Mouse (Mus musculus) heart, postnatal 0 days (tissue): ENCODE results near the gene Carmil1. TPM values are rescaled to one million over a fixed set of nuclear protein-coding genes. Genes with fewer than 3 reads are reported as not detected.

Source experiments
- ATAC-seq: fragments of 200-750 bp; cut with Nextera tagmentation; 2 replicates; pipeline ENCODE4 v1.8.0; 2017; ENCODE audit warnings: low read depth, moderate number of reproducible peaks, moderate library complexity; ENCODE audit not compliant: insufficient read depth
- DNase-seq: peaks from one replicate; pipeline ENCODE4 v3.0.0-alpha.2; 2016; ENCODE audit warnings: low spot score
- H3K27ac ChIP-seq: fragments of 300-500 bp; sonication (generic); 2 replicates; pipeline ENCODE4 v1.5.1; 2014; ENCODE audit warnings: low read depth, mild to moderate bottlenecking
- H3K27me3 ChIP-seq: fragments of 300-500 bp; sonication (generic); 2 replicates; pipeline ENCODE4 v1.6.1; 2014; ENCODE audit warnings: low read length, mixed read lengths; ENCODE audit not compliant: control insufficient read depth, insufficient read depth
- H3K36me3 ChIP-seq: fragments of 300-500 bp; sonication (generic); replicated peaks from 2 replicates; pipeline ENCODE4 v1.6.1; 2014; ENCODE audit warnings: low read length, mixed read lengths; ENCODE audit not compliant: control insufficient read depth, insufficient read depth
- H3K4me1 ChIP-seq: fragments of 300-500 bp; sonication (generic); 2 replicates; pipeline ENCODE4 v1.6.1; 2014; ENCODE audit warnings: antibody characterized with exemption; ENCODE audit not compliant: control insufficient read depth, insufficient read depth
- H3K4me2 ChIP-seq: fragments of 300-500 bp; sonication (generic); 2 replicates; pipeline ENCODE4 v1.6.1; 2014; ENCODE audit warnings: low read depth, mild to moderate bottlenecking, low read length, moderate library complexity
- H3K4me3 ChIP-seq: fragments of 300-500 bp; sonication (generic); 2 replicates; pipeline ENCODE4 v1.5.1; 2014; ENCODE audit warnings: low read depth, low read length
- H3K9ac ChIP-seq: fragments of 300-500 bp; sonication (generic); replicated peaks from 2 replicates; pipeline ENCODE4 v1.6.1; 2014; ENCODE audit warnings: low read depth, low read length, mixed read lengths
- H3K9me3 ChIP-seq: fragments of 300-500 bp; sonication (generic); replicated peaks from 2 replicates; pipeline ENCODE4 v1.6.1; 2016; ENCODE audit warnings: low read length; ENCODE audit not compliant: control insufficient read depth
- CTCF ChIP-seq: IDR thresholded peaks from 2 replicates; pipeline ENCODE4 v1.5.1; 2016; ENCODE audit warnings: antibody characterized with exemption, control low read depth, low read depth
- EP300 ChIP-seq: IDR thresholded peaks from 2 replicates; pipeline ENCODE4 v1.6.1; 2016; ENCODE audit warnings: antibody characterized with exemption, low read depth
- WGBS: fragments of 180-500 bp; shearing (Covaris S2); extraction: QIAGEN DNeasy Blood & Tissue Kit; methylation state at CpG from one replicate; pipeline ENCODE4 v1.1.7; 2014; 5-methylcytosine and 5-hydroxymethylcytosine counted together
- polyA plus RNA-seq: library from polyadenylated mRNA; unstranded; fragments of >200 nt; fragmentation: Nextera tagmentation; extraction: Ambion mirVana; gene quantifications from 2 replicates; pipeline ENCODE4 v1.2.1, GENCODE M21; 2015
- total RNA-seq: library from RNA; depleted of rRNA; stranded (reverse); fragments of >200 nt; gene quantifications from 2 replicates; pipeline ENCODE4 v1.2.3, GENCODE M21; 2014; ENCODE audit warnings: low replicate concordance

Gene Carmil1
- total and polyA plus RNA-seq, 2 experiments from 2014 or later: 1.1 to 4.3 TPM

DNA sequence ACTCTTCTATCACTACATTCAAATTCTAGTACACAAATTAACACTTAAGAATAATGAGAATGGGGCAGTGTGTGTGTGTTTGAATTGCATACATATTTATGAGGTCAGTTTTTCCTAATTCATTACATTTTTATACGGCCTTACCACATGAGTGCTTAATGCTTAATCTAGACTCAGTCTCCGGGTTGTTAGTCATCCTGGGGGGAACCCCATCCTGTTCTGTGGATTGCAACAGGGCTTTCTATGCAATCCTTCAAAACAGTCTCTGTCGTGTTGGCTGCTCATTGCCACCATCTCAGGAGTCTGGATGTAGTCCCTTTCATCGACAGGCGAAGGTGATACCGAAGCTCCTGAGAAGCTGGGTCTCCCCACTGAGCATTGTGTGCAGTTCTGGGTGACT lies 184.0 kb downstream of the Carmil1 start:
- Histone ChIP-seq H3K4me2 (no peak overlapping the region), H3K4me1 (no peaks in the 10 kb centered on the region), H3K27ac (no peak overlapping the region), H3K27me3 (peaks cover 4% of the 10 kb centered on the region; the same call in 1 of the 2 replicates), H3K9me3 (no peaks in the 10 kb centered on the region), H3K9ac (no peak overlapping the region), H3K4me3 (no peak overlapping the region), H3K36me3 (no peaks in the 10 kb centered on the region)
- 82% methylated on average over 6 of the region's 6 CpGs for WGBS
- TF ChIP-seq EP300: no peak
- TF ChIP-seq CTCF: no peak
- no peak for DNase-seq
- no peak for ATAC-seq

DNA sequence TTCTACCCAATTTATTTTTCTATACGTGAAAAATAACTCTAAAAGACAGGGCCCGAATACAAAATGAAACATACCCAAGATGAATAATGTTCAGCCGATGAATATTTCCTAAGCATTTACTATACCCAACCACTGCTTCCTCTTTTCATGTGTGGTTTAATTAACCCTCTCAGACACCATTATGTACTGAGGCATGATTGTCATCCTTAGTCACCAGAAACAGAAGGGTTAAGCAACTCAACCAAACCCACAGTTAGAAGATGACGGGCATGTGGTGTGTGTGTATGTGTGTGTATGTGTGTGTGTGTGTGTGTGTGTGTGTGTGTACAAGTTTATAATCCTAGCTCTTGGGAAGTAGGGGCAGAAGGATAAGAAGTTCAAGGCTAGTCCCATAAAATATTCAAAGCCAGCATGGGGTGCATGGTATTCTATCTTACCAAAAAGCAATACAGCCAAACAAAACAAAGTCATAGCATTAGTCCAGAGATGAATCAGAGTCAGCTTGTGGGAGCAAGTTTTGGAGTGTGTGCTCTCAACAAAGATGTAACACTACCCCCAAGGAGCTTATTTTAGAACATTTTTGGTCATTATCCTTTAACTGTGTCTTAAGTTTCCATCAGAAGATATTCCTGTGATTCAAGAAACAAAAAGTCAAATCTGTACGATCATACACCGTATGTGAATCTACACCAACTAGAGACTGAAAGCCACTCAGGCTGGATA lies 185.6 kb downstream of the Carmil1 start:
- DNase-seq (no peak), ATAC-seq (no peak)
- H3K9me3 ChIP-seq: no peaks in the 10 kb centered on the region
- no peak overlapping the region for H3K9ac ChIP-seq
- H3K4me1 ChIP-seq: no peaks in the 10 kb centered on the region
- H3K4me3 ChIP-seq: no peak overlapping the region
- no peak for TF ChIP-seq CTCF
- no peak for TF ChIP-seq EP300
- no peaks in the 10 kb centered on the region for H3K36me3 ChIP-seq
- H3K27me3 ChIP-seq: peaks cover 4% of the 10 kb centered on the region; the same call in 1 of the 2 replicates
- no peak overlapping the region for H3K4me2 ChIP-seq
- H3K27ac ChIP-seq: no peak overlapping the region
- WGBS: 85% methylated on average over 6 of the region's 6 CpGs

DNA sequence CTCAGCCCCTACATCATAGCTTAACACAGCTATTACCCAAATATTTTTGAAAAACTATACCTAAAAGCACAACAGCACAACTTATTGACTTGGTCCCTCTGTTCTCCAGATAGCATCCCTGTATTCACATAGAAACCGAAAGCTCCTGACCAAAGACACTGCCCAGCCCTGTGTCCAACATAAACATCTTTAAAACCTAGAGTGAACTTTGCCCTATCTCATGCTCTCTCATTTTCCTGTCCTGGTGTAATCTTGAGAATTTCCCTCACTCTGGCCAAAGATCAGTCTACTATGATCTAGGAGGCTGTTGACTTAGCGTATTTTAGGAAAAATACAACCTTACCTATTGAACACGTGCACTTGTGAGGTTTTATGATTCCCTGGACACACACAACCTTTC lies 187.5 kb downstream of the Carmil1 start:
- no peak overlapping the region for H3K9ac ChIP-seq
- H3K4me2 ChIP-seq: no peak overlapping the region
- 78% methylated on average over 3 of the region's 3 CpGs for WGBS
- no peak for DNase-seq
- no peaks in the 10 kb centered on the region for H3K4me1 ChIP-seq
- H3K27ac ChIP-seq: no peak overlapping the region
- no peaks in the 10 kb centered on the region; the same call in 1 of the 2 replicates for H3K27me3 ChIP-seq
- H3K4me3 ChIP-seq: no peak overlapping the region
- no peaks in the 10 kb centered on the region for H3K9me3 ChIP-seq
- ATAC-seq: no peak
- no peak for TF ChIP-seq EP300
- TF ChIP-seq CTCF: no peak
- no peaks in the 10 kb centered on the region for H3K36me3 ChIP-seq

DNA sequence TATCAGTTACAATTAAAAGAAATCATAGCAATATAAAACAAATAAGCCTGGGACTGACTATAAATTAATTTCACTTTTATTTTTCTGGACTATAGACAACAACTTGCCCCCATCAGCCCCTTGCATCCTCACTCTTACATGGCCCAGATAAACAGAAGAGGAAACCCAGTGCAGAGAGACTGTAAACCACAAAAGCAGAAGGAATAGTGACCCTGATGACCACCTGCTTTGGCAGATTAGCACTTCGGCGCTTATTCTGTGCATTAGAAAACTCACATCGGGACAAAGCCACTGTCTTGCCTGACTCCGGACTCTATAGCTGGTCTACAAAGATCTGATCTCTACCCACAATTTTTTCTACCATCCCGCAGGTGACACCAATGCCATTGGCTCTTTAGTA lies 188.5 kb downstream of the Carmil1 start:
- Histone ChIP-seq H3K36me3 (no peaks in the 10 kb centered on the region), H3K4me2 (no peak overlapping the region), H3K4me3 (no peak overlapping the region), H3K9ac (no peak overlapping the region), H3K4me1 (no peaks in the 10 kb centered on the region), H3K27me3 (no peaks in the 10 kb centered on the region; the same call in 1 of the 2 replicates), H3K9me3 (no peaks in the 10 kb centered on the region), H3K27ac (no peak overlapping the region)
- DNase-seq (no peak), ATAC-seq (no peak)
- 85% methylated on average over 5 of the region's 5 CpGs for WGBS
- no peak for TF ChIP-seq CTCF
- TF ChIP-seq EP300: no peak

DNA sequence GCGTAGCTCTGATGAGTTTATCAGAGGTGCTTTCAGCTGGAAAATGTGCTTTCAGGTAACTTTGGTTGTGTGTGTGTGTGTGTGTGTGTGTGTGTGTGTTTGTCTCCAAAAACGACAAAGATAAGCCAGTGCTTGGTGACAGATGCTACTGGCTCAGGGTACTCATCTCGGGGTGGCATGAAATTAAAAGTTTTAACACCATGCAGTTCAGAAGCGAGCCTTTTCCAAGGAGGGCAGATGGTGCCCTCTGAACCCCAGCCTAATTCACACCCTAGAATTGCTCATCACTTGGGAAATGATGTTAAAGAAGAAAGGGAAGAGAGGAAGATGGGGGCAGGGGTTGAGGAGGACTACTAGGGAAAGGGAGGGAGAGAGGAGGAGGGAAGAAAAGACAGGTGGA lies 198.4 kb downstream of the Carmil1 start:
- H3K4me2 ChIP-seq: no peak overlapping the region
- H3K27me3 ChIP-seq: no peaks in the 10 kb centered on the region
- 67% methylated on average over 4 of the region's 4 CpGs for WGBS
- no peaks in the 10 kb centered on the region for H3K36me3 ChIP-seq
- no peak overlapping the region for H3K27ac ChIP-seq
- ATAC-seq (no peak), DNase-seq (no peak)
- no peaks in the 10 kb centered on the region for H3K9me3 ChIP-seq
- H3K4me3 ChIP-seq: no peak overlapping the region
- no peaks in the 10 kb centered on the region for H3K4me1 ChIP-seq
- TF ChIP-seq CTCF (no peak), EP300 (no peak)
- H3K9ac ChIP-seq: no peak overlapping the region

DNA sequence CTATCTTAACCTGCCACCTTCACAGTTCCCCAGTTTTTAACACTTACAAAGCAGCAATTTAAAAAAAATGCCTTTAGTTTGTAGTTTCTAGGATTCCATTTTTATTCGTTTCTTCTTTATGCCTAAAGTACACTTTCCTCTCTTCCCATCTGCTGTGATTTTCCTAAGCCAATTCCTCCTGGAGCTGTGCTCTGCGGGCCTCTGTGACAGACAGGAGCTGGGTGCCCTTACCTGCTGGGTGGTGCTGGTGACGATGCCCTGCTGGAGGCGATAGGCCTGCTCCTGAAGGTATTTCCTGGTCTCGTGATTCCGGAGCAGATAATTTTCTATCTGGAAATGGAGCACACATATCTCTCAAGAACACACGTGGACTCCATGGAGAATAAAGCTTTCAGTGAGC lies 198.9 kb downstream of the Carmil1 start:
- 71% methylated on average over 7 of the region's 7 CpGs for WGBS
- H3K4me1 ChIP-seq: no peaks in the 10 kb centered on the region
- TF ChIP-seq CTCF: no peak
- no peak for TF ChIP-seq EP300
- H3K9me3 ChIP-seq: no peaks in the 10 kb centered on the region
- H3K27ac ChIP-seq: no peak overlapping the region
- H3K27me3 ChIP-seq: no peaks in the 10 kb centered on the region
- H3K4me3 ChIP-seq: no peak overlapping the region
- no peak overlapping the region for H3K9ac ChIP-seq
- no peak for ATAC-seq
- H3K4me2 ChIP-seq: no peak overlapping the region
- DNase-seq: no peak
- no peaks in the 10 kb centered on the region for H3K36me3 ChIP-seq
